Mouse (Mus musculus) gastrocnemius, adult 2 months (tissue): Measurements from ENCODE around the gene Nod1. TPM values are rescaled to one million over a fixed set of nuclear protein-coding genes. Genes with fewer than 3 reads are reported as not detected.

ENCODE experiments used
- DNase-seq: peaks from one replicate; pipeline ENCODE4 v3.0.0; 2022
- H3K27ac ChIP-seq: fragments of 200-600 bp; 2 replicates; pipeline ENCODE4 v1.8.1; 2022; ENCODE audit warnings: mild to moderate bottlenecking
- H3K4me3 ChIP-seq: fragments of 200-600 bp; 2 replicates; pipeline ENCODE4 v1.8.1; 2022; ENCODE audit warnings: mild to moderate bottlenecking, moderate library complexity
- CTCF ChIP-seq: fragments of 200-600 bp; IDR thresholded peaks from 2 replicates; pipeline ENCODE4 v1.8.1; 2022; ENCODE audit warnings: antibody characterized with exemption, mild to moderate bottlenecking, moderate library complexity
- intact Hi-C: fragments of 180-260 bp; cut with DNase I; formaldehyde crosslinking; loops from one replicate; pipeline ENCODE4 v1.15.1; 2025
- total RNA-seq, 2 experiments: library from RNA; stranded (reverse); gene quantifications; 2 replicates each; pipeline ENCODE4 v1.2.3; 2021

Nod1 gene
- total RNA-seq, 2 experiments from 2014 or later = 7.6 to 9.1 TPM

DNA sequence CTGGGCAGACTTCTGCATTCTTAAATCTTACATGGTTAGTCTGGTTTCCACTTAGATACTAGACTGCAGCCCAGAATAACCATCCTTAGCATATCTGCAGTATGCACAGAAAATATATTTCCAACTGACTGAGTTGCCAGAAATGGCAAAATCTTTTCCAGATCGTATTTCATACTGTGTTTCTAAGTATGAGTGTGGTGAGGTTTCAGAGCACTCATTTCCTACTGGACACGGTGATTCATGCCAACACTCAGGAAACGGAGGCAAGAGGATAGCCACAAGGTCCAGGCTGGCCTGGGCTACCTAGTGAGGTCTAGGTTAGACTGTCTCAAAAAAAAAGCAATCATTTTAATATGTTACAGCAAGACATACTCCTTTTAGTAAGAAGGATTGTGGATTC lies 81.0 kb downstream of the Nod1 start:
- no peak for DNase-seq
- Histone ChIP-seq H3K27ac (no peak overlapping the region), H3K4me3 (no peak overlapping the region)
- TF ChIP-seq CTCF = no peak
- intact Hi-C loops = no loop called here

DNA sequence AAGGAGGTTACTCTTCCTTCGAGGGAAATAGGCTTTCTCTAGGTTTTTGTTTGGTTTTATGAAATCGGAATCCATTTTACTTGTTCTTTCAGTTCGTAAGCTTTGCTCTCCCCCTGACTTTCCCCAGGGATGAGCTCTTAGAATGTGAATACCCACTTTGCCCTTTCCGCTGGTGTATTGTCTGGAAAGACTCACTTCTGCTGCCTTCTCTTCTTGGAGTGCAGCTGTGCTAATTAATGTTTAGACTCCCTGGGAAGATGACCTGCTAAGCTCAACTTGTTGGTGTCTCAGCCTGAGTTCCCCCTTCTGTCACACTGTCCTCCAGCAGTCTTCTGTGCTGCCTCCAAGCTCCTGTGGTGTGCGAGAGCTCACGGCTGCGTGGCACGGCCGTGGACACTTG lies 82.2 kb downstream of the Nod1 start:
- intact Hi-C loops = no loop called here
- Histone ChIP-seq H3K4me3 (no peak overlapping the region), H3K27ac (no peak overlapping the region)
- DNase-seq = no peak
- no peak for TF ChIP-seq CTCF

DNA sequence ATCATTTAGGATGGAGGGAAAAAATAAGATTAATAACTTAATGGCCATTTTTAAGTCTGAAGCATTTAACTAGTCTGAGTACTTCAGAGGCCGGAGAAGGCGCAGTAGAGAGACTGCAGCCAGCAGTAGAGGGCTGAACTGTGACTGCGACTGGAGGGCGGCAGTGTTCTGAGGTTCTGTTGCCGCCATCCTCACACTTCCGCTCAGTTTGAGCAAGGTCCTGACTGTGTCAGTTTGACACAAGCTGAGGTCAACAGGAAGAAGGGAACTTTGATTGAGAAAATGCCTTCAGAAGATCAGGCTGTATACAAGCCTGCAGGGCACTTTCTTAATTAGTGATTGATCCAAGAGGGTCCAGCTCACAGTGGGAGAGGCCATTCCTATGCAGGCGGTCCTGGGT lies 86.2 kb downstream of the Nod1 start:
- H3K4me3 ChIP-seq = no peak overlapping the region
- DNase-seq = no peak
- intact Hi-C loops = no loop called here
- H3K27ac ChIP-seq = no peak overlapping the region
- no peak for TF ChIP-seq CTCF

DNA sequence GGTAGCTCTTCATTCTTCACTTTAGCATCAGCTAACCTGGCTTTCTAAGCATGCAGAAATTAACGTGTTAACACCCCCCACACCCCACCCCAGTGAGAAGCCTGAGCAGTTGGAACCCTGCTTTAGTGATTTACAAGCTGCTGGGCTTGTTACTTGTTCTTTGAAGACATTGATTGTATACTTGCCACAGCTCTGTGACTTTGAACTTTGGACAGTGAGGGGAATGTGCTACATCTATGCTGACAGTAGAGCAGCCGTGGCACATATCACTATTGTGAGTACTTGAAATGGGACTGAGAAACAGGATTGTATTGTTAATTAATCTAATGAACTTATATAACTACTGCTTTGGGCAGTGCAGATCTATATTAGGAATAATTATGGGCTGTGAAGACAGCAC lies 89.0 kb downstream of the Nod1 start:
- no peak overlapping the region for H3K27ac ChIP-seq
- H3K4me3 ChIP-seq = no peak overlapping the region
- intact Hi-C loops = no loop called here
- TF ChIP-seq CTCF = no peak
- DNase-seq = no peak

DNA sequence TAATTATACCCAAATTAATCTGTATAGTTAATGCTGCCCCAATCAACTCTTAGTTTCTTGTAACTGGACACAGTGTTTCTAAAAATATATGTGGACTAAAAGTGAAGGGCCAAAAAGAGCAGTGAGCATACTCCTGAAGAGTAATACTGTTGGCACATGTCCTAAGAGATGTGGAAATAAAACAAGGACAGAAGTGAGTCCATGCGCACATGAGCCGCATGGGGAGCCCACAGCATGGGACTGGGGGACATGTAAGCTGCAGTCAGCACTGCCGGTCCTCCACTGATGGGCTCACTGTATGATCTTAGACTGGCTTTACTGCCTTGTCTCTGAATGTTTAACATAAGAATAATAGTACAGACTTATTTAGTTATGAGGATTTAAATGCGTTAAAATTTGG lies 92.3 kb downstream of the Nod1 start:
- peak; percentile 69 for DNase-seq
- Histone ChIP-seq H3K4me3 (no peak overlapping the region), H3K27ac (peak overlapping the region; percentile 75)
- TF ChIP-seq CTCF = peak; percentile 24; the same call in 1 of the 2 replicates
- intact Hi-C loops = no loop called here

DNA sequence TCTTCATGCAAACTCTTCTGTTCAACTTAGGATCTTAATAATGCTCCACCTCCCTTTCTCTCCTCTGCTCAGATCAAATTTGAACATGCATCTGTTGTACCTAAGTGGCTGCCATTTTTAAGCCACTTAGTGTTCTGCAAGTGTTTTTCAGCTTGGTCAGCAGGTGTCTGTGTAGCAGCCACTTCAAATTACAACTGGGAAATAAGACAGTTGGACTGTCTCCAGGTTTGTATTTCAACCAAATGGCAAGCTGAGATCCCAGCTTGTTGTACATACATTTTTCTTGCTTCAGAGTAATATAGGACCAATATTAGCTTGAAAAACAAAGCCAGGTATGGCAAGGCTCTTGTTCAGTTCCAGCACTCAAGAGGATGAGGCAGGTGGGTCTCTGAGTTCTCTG lies 93.9 kb downstream of the Nod1 start:
- H3K27ac ChIP-seq = no peak overlapping the region; the same call in 1 of the 2 replicates
- intact Hi-C loops = loop anchor here (2.0 kb wide), 1 partner anchor 62 kb away; the partner anchor contains the start of gene Znrf2
- DNase-seq = no peak
- H3K4me3 ChIP-seq = no peak overlapping the region
- no peak for TF ChIP-seq CTCF

DNA sequence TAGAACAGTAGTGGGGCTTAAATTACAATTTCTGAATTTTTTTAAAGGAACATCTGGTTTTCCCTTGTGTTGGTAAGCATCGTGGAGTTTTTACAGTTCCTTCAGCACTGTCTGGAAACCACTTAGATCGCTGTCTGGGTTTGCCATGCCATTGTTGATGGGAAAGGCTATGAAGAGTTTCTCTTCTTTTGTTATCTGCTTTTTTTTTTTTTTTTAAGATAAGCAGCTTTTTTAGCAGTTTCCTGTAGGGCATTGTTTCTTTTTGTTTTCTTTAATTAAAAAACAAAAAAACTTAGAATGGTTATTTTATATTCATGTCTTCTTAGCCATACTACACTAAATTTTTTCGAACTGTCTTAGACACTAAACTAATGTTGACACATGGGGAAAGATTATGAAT lies 94.8 kb downstream of the Nod1 start:
- no peak overlapping the region for H3K4me3 ChIP-seq
- intact Hi-C loops = loop anchor here (2.0 kb wide), 1 partner anchor 61 kb away; the partner anchor contains the start of gene Znrf2
- no peak for TF ChIP-seq CTCF
- no peak overlapping the region for H3K27ac ChIP-seq
- DNase-seq = no peak

DNA sequence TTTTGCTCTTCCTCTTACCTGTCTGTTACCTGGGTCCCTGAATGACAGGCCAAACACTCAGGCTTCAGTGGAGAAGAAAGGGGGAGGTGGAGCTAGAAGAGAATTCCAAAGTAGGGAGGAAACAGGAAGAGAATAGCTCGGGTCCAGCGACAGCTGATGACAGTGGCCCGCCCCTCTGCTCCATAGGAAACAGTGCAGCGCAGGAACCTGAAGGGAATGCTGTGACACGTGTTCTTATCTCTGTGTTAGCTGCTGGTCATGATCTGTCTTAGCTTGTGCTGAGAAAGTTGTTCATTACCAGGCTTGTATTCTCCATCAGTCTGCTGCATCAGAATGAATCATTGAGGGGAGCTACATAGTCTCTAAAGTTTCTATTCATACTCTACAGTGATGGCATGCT lies 95.6 kb downstream of the Nod1 start:
- no peak for DNase-seq
- intact Hi-C loops = no loop called here
- Histone ChIP-seq H3K27ac (no peak overlapping the region), H3K4me3 (no peak overlapping the region)
- TF ChIP-seq CTCF = no peak

Other genes with a start within 250 kb of the Nod1 start
- 10 to 100 TPM; 12.6 to 14.9 TPM for gene Znrf2, start 155.7 kb downstream of the Nod1 start, total RNA-seq
- gene Ggct, start 20.3 kb upstream of the Nod1 start, total RNA-seq = 10 to 100 TPM in 1 of 2 experiments, 1 to 10 TPM in 1; 9.6 to 11.0 TPM
- gene Gars, start 65.4 kb upstream of the Nod1 start, total RNA-seq = 10 to 100 TPM; 60.2 to 61.6 TPM
- 10 to 100 TPM; 27.2 to 31.9 TPM for gene Crhr2, start 160.4 kb upstream of the Nod1 start, total RNA-seq
- 10 to 100 TPM; 15.5 to 33.0 TPM for gene Inmt, start 202.4 kb upstream of the Nod1 start, total RNA-seq
- 1 to 10 TPM; 2.7 to 3.8 TPM for gene Mindy4, start 230.8 kb upstream of the Nod1 start, total RNA-seq